Mouse (Mus musculus): ENCODE data around the gene Tmem178. TPM values are rescaled to one million over a fixed set of nuclear protein-coding genes. Genes with fewer than 3 reads are reported as not detected.

The Tmem178 gene
- polyA plus RNA-seq, 1 experiment from 2014 or later, result 23.1 TPM

DNA sequence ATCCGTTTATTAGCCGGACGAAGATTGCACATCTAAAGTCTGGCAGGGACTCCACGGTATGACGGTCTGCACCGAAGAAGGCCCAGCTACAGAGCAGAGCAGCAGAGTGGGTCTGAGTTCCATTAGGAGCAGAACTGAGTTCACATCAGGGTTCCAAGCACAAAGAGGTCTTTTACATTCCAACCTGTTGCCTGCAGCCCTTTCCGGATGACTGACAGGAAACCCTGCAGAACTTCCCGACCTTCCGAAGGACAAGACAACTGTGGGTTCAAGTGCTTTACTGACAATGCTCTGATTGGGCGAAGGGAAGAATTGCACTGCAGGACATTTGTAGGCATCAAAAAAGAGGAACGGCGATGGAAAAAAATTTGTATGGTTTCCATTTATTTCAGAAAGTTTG lies 56.6 kb downstream of the Tmem178 start:
- Histone ChIP-seq H3K27ac (ENCODE audit: low read length) (no peak overlapping the region), H3K4me1 (ENCODE audit: insufficient read depth, low read depth, low read length) (peaks cover 3% of the 10 kb centered on the region; the same call in 1 of the 2 replicates), H3K27me3 (replicated peaks; ENCODE audit: insufficient read depth, low read length) (no peaks in the 10 kb centered on the region), H3K9me3 (ENCODE audit: low read length) (no peaks in the 10 kb centered on the region), H3K36me3 (ENCODE audit: insufficient read depth, low read length) (no peaks in the 10 kb centered on the region), H3K9ac (replicated peaks; ENCODE audit: low read depth) (no peak overlapping the region), H3K4me2 (replicated peaks; ENCODE audit: low read depth, low read length) (no peak overlapping the region), H3K4me3 (ENCODE audit: low read depth, low read length) (no peak overlapping the region)
- DNase-seq (ENCODE audit: low spot score) (no peak), ATAC-seq (no peak)
- WGBS, result 82% methylated on average over 12 of the region's 12 CpGs
- no peak for TF ChIP-seq EP300 (IDR thresholded peaks at IDR 0.05)
- TF ChIP-seq CTCF (IDR thresholded peaks at IDR 0.05), result no peak

DNA sequence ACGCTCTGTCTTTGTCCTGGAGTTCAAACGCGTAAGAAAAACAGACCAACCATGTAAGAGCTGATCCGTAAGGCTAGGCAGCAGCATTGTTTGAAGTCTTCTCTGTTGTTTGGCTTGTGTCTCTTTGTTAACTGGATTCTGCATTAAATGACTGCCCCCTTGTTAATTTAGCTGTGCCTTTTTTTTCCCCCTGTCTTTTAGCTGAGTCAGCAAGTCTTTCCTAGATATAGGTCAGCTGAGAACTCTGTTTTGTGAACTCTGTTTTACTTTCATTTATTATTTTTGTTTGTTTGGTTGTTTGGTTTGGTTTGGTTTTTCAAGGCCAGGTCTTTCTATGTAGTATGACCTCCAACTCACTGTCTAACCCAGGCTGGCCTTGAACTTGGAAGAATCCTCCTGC lies 57.2 kb downstream of the Tmem178 start:
- H3K4me1 ChIP-seq (ENCODE audit: insufficient read depth, low read depth, low read length), result peaks cover 3% of the 10 kb centered on the region; the same call in 1 of the 2 replicates
- H3K27me3 ChIP-seq (replicated peaks; ENCODE audit: insufficient read depth, low read length), result no peaks in the 10 kb centered on the region
- no peaks in the 10 kb centered on the region for H3K9me3 ChIP-seq (ENCODE audit: low read length)
- no peak overlapping the region for H3K27ac ChIP-seq (ENCODE audit: low read length)
- no peak overlapping the region for H3K4me2 ChIP-seq (replicated peaks; ENCODE audit: low read depth, low read length)
- no peak for ATAC-seq
- no peak for TF ChIP-seq CTCF (IDR thresholded peaks at IDR 0.05)
- no peak for TF ChIP-seq EP300 (IDR thresholded peaks at IDR 0.05)
- no peak for DNase-seq (ENCODE audit: low spot score)
- WGBS, result 96% methylated on average over 4 of the region's 4 CpGs
- H3K4me3 ChIP-seq (ENCODE audit: low read depth, low read length), result no peak overlapping the region
- H3K9ac ChIP-seq (replicated peaks; ENCODE audit: low read depth), result no peak overlapping the region
- H3K36me3 ChIP-seq (ENCODE audit: insufficient read depth, low read length), result no peaks in the 10 kb centered on the region

DNA sequence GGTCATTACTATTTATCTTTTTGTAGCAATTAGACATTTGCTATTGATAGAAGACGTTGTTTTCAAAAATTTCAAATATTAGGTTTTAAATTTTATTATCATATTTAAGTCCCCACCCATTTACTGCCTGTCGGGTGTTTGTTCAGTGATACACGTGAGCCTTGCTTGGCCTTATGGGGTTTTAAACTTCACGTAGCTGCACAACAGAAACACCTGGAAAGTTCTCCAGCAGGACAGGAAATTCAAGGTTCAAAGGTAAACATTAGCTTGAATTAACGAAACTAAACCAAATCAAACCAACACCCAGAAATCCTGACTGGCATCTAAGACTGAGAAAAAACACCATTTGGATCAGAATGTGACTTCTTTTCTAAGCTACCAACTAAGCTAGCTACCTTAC lies 57.7 kb downstream of the Tmem178 start:
- no peak for TF ChIP-seq CTCF (IDR thresholded peaks at IDR 0.05)
- TF ChIP-seq EP300 (IDR thresholded peaks at IDR 0.05), result no peak
- Histone ChIP-seq H3K27ac (ENCODE audit: low read length) (no peak overlapping the region), H3K36me3 (ENCODE audit: insufficient read depth, low read length) (no peaks in the 10 kb centered on the region), H3K4me2 (replicated peaks; ENCODE audit: low read depth, low read length) (no peak overlapping the region), H3K9ac (replicated peaks; ENCODE audit: low read depth) (no peak overlapping the region), H3K4me1 (ENCODE audit: insufficient read depth, low read depth, low read length) (peaks cover 3% of the 10 kb centered on the region; the same call in 1 of the 2 replicates), H3K4me3 (ENCODE audit: low read depth, low read length) (no peak overlapping the region), H3K27me3 (replicated peaks; ENCODE audit: insufficient read depth, low read length) (no peaks in the 10 kb centered on the region), H3K9me3 (ENCODE audit: low read length) (no peaks in the 10 kb centered on the region)
- no peak for ATAC-seq
- DNase-seq (ENCODE audit: low spot score), result no peak
- WGBS, result 54% methylated on average over 5 of the region's 5 CpGs

DNA sequence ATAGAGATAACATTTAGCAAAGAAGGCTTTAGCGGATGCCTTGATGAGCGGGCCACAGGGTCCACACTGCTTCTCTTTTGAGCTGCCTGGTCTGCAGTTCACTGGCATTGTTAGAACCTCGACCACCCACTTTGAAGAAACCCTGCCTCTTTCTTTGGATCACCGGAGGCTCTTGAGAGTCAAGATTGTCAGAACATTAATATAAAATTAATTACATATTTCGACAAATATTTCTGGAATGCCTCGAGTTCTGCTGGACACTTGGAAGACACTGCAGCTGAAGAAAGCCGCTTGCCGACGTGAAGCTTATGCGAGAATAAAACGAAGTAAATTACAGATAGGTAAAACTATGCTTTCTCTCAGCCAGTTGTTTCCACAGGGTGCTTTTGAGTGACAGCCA lies 60.0 kb downstream of the Tmem178 start:
- ATAC-seq, result no peak
- H3K4me2 ChIP-seq (replicated peaks; ENCODE audit: low read depth, low read length), result no peak overlapping the region

DNA sequence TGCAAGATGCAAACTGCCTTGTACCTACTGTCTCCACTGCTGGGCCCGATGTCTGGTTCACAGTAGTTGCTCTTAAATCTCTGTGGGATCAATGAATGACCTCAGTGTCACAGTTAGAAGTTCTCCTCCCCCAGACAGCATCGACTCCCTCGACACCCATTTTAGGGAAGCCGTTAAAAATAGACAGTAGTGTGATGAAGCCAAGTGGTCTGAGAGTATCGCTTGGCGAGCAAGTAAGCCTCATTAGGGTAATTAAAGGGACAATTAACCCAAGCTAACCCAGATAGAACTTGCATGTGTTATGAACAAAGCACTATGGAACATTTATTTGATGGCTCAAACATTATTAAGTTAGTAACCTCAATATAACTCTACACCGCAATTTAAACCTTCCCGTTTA lies 60.9 kb downstream of the Tmem178 start:
- WGBS, result 77% methylated on average over 8 of the region's 8 CpGs
- peaks cover 3% of the 10 kb centered on the region; the same call in 1 of the 2 replicates for H3K4me1 ChIP-seq (ENCODE audit: insufficient read depth, low read depth, low read length)
- ATAC-seq (no peak), DNase-seq (ENCODE audit: low spot score) (no peak)
- H3K36me3 ChIP-seq (ENCODE audit: insufficient read depth, low read length), result no peaks in the 10 kb centered on the region
- H3K27me3 ChIP-seq (replicated peaks; ENCODE audit: insufficient read depth, low read length), result no peaks in the 10 kb centered on the region
- H3K4me3 ChIP-seq (ENCODE audit: low read depth, low read length), result no peak overlapping the region
- no peak overlapping the region for H3K4me2 ChIP-seq (replicated peaks; ENCODE audit: low read depth, low read length)
- no peak overlapping the region for H3K9ac ChIP-seq (replicated peaks; ENCODE audit: low read depth)
- no peaks in the 10 kb centered on the region for H3K9me3 ChIP-seq (ENCODE audit: low read length)
- TF ChIP-seq CTCF (IDR thresholded peaks at IDR 0.05) (no peak), EP300 (IDR thresholded peaks at IDR 0.05) (no peak)
- H3K27ac ChIP-seq (ENCODE audit: low read length), result no peak overlapping the region

More for the DNA sequence above, 60.0 kb downstream of the Tmem178 start:
- H3K9me3 ChIP-seq (ENCODE audit: low read length), result no peaks in the 10 kb centered on the region
- H3K27ac ChIP-seq (ENCODE audit: low read length), result no peak overlapping the region
- peak; percentile 36 for DNase-seq (ENCODE audit: low spot score)
- no peak overlapping the region for H3K4me3 ChIP-seq (ENCODE audit: low read depth, low read length)
- WGBS, result 38% methylated on average over 11 of the region's 11 CpGs
- H3K36me3 ChIP-seq (ENCODE audit: insufficient read depth, low read length), result no peaks in the 10 kb centered on the region
- TF ChIP-seq EP300 (IDR thresholded peaks at IDR 0.05) (no peak), CTCF (IDR thresholded peaks at IDR 0.05) (no peak)
- peaks cover 3% of the 10 kb centered on the region; the same call in 1 of the 2 replicates for H3K4me1 ChIP-seq (ENCODE audit: insufficient read depth, low read depth, low read length)
- H3K27me3 ChIP-seq (replicated peaks; ENCODE audit: insufficient read depth, low read length), result no peaks in the 10 kb centered on the region
- H3K9ac ChIP-seq (replicated peaks; ENCODE audit: low read depth), result no peak overlapping the region

DNA sequence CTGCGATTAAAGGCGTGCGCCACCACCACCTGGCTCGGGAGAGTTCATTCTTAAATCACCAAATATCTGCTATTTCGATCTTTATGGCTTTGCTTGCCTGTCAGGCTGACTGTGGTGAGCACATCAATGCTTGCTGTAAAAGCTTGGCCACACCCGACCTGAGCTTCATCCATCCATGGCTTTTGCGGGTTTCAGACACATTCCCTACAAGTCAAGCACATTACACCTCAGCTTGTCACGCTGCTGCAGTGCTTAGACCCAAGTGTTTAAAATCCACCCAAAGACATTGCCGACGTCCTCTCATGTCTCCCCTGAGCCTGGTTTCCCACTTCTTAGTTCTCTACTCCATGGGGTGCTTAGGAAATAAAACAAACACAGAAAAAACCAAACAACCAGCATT lies 64.7 kb downstream of the Tmem178 start:
- Histone ChIP-seq H3K9ac (replicated peaks; ENCODE audit: low read depth) (no peak overlapping the region), H3K36me3 (ENCODE audit: insufficient read depth, low read length) (no peaks in the 10 kb centered on the region), H3K9me3 (ENCODE audit: low read length) (no peaks in the 10 kb centered on the region), H3K27me3 (replicated peaks; ENCODE audit: insufficient read depth, low read length) (no peaks in the 10 kb centered on the region), H3K27ac (ENCODE audit: low read length) (no peak overlapping the region), H3K4me2 (replicated peaks; ENCODE audit: low read depth, low read length) (no peak overlapping the region), H3K4me1 (ENCODE audit: insufficient read depth, low read depth, low read length) (peaks cover 3% of the 10 kb centered on the region; the same call in 1 of the 2 replicates), H3K4me3 (ENCODE audit: low read depth, low read length) (no peak overlapping the region)
- WGBS, result 76% methylated on average over 10 of the region's 10 CpGs
- no peak for ATAC-seq
- no peak for DNase-seq (ENCODE audit: low spot score)
- TF ChIP-seq CTCF (IDR thresholded peaks at IDR 0.05) (no peak), EP300 (IDR thresholded peaks at IDR 0.05) (no peak)

DNA sequence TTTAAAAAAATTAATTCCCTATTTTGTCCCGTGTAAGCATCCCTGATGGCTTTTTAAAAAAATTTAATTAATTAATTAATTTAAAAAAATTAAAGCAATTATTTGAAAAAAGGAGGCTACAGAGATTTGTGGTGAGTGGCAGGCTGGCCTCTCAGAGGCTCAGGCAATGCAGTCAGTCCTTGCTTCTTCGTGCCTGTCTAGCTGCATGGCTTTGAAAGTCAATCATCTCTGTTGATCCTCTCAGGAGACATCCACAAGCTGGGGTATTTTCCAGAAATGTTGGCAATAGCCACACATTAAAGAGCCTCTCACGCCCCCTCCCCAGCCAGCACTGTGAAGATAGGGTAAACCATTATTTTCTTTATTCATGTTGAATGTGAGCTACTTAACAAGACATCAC lies 65.8 kb downstream of the Tmem178 start:
- H3K4me3 ChIP-seq (ENCODE audit: low read depth, low read length), result no peak overlapping the region
- H3K9me3 ChIP-seq (ENCODE audit: low read length), result no peaks in the 10 kb centered on the region
- H3K36me3 ChIP-seq (ENCODE audit: insufficient read depth, low read length), result no peaks in the 10 kb centered on the region
- DNase-seq (ENCODE audit: low spot score) (no peak), ATAC-seq (no peak)
- H3K4me1 ChIP-seq (ENCODE audit: insufficient read depth, low read depth, low read length), result no peaks in the 10 kb centered on the region
- H3K4me2 ChIP-seq (replicated peaks; ENCODE audit: low read depth, low read length), result no peak overlapping the region
- 81% methylated on average over 3 of the region's 3 CpGs for WGBS
- no peak overlapping the region for H3K27ac ChIP-seq (ENCODE audit: low read length)
- TF ChIP-seq EP300 (IDR thresholded peaks at IDR 0.05) (no peak), CTCF (IDR thresholded peaks at IDR 0.05) (no peak)
- H3K27me3 ChIP-seq (replicated peaks; ENCODE audit: insufficient read depth, low read length), result no peaks in the 10 kb centered on the region
- no peak overlapping the region for H3K9ac ChIP-seq (replicated peaks; ENCODE audit: low read depth)
